Mouse (Mus musculus) small intestine, adult 2 months (tissue): ENCODE measurements around the gene Rps21.

Experiments used
- CTCF ChIP-seq: fragments of 200-500 bp; IDR thresholded peaks from 2 replicates; pipeline ENCODE4 v1.5.1; 2012; ENCODE audit warnings: low read depth, mild to moderate bottlenecking, control low read depth, inconsistent platforms, low read length, moderate library complexity, mixed read lengths; ENCODE audit not compliant: insufficient replicate concordance, insufficient read length; ENCODE audit errors: extremely low read depth
- POLR2A ChIP-seq: fragments of 200-500 bp; IDR thresholded peaks from 2 replicates; pipeline ENCODE4 v1.6.1; 2012; ENCODE audit warnings: low read depth, mild to moderate bottlenecking, control low read depth, inconsistent platforms, low read length, moderate library complexity

DNA sequence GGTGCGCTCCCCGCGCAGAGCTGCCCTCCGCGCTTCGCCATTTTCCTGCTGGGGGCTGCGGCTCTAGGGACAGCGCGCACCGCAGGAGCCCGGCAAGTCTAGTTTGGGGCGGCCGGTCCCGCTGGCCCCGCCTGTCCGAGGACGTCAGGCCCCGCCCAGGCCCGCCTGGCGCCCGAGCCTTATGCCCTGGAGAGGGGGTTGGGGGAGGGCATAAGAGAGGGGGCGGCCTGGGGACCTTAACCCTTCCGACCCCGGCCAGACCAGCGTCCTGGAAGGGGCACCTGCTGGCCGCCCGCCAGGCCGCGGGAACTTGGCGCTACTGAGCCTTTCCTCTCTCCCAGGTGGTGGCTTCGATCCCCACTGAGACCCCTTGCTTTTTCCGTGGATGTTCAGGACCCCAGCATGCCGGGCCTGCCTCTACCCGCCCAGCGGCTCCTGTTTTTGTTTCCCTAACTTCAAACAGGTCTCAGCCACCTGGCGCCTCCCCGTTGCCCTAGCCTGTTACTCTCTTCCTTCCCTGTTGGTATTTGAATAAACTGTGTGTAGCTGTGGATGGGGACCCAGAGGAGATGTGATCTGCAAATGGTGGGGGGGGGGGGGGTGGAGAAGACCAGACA, 31.3 kb upstream of the Rps21 start, which contains the start of gene Lama5:
- TF ChIP-seq CTCF: no peak
- TF ChIP-seq POLR2A: no peak
